Mouse (Mus musculus): Measurements from ENCODE around the gene Sh3glb1.
A peak's percentile ranks its signal among the peaks of the same experiment; 100 is the strongest.

Sh3glb1 gene

GRCm38 (mm10) chr3:144669944-144670874 lies 49.9 kb downstream of the Sh3glb1 start:
- DNase-seq (ENCODE audit: low spot score) = peak; percentile 41

- no peak for DNase-seq (ENCODE audit: low spot score)
Observed at GRCm38 (mm10) chr3:144669457-144669864, 50.7 kb downstream of the Sh3glb1 start.

- DNase-seq (ENCODE audit: low spot score) = no peak
Observed at GRCm38 (mm10) chr3:144668949-144669348, 51.2 kb downstream of the Sh3glb1 start.

GRCm38 (mm10) chr3:144668039-144668438 lies 52.1 kb downstream of the Sh3glb1 start:
- DNase-seq (ENCODE audit: low spot score) = no peak

GRCm38 (mm10) chr3:144664363-144665299 lies 55.5 kb downstream of the Sh3glb1 start:
- peak; percentile 50 for DNase-seq (ENCODE audit: low spot score)

- no peak for DNase-seq (ENCODE audit: low spot score)
Observed at GRCm38 (mm10) chr3:144663415-144664093, 56.6 kb downstream of the Sh3glb1 start.

GRCm38 (mm10) chr3:144662215-144662852 lies 57.8 kb downstream of the Sh3glb1 start:
- no peak for DNase-seq (ENCODE audit: low spot score)

- DNase-seq (ENCODE audit: low spot score) = no peak
Observed at GRCm38 (mm10) chr3:144661439-144661838, 58.7 kb downstream of the Sh3glb1 start.

GRCm38 (mm10) chr3:144644202-144644601 lies 75.9 kb downstream of the Sh3glb1 start:
- DNase-seq (ENCODE audit: low spot score) = no peak

GRCm38 (mm10) chr3:144643301-144643871 lies 76.7 kb downstream of the Sh3glb1 start:
- DNase-seq (ENCODE audit: low spot score) = peak; percentile 81

- no peak for DNase-seq (ENCODE audit: low spot score)
Observed at GRCm38 (mm10) chr3:144642141-144642540, 78.0 kb downstream of the Sh3glb1 start.

- no peak for DNase-seq (ENCODE audit: low spot score)
Observed at GRCm38 (mm10) chr3:144640033-144640432, 80.1 kb downstream of the Sh3glb1 start.

GRCm38 (mm10) chr3:144639387-144639786 lies 80.7 kb downstream of the Sh3glb1 start:
- DNase-seq (ENCODE audit: low spot score) = no peak

GRCm38 (mm10) chr3:144638110-144638509 lies 82.0 kb downstream of the Sh3glb1 start:
- DNase-seq (ENCODE audit: low spot score) = no peak

- no peak for DNase-seq (ENCODE audit: low spot score)
Observed at GRCm38 (mm10) chr3:144635236-144635635, 84.9 kb downstream of the Sh3glb1 start.
